Mouse (Mus musculus) midbrain, embryonic 11.5 days (tissue): Measurements from ENCODE around the gene Map3k19. TPM values are rescaled to one million over a fixed set of nuclear protein-coding genes. Genes with fewer than 3 reads are reported as not detected.

ENCODE experiments used
- ATAC-seq: fragments of 200-750 bp; cut with Nextera tagmentation; 2 replicates; pipeline ENCODE4 v1.8.0; 2017; ENCODE audit warnings: moderate TSS enrichment, moderate library complexity; ENCODE audit not compliant: low FRiP score
- DNase-seq: peaks from one replicate; pipeline ENCODE4 v3.0.0; 2015; ENCODE audit warnings: low spot score; ENCODE audit errors: missing footprints
- H3K27ac ChIP-seq: fragments of 300-500 bp; sonication (generic); 2 replicates; pipeline ENCODE4 v1.5.1; 2014; ENCODE audit warnings: low read depth, low read length
- H3K27me3 ChIP-seq: fragments of 300-500 bp; sonication (generic); 2 replicates; pipeline ENCODE4 v1.6.1; 2014; ENCODE audit warnings: mild to moderate bottlenecking, low read length, moderate library complexity, mixed read lengths; ENCODE audit not compliant: control insufficient read depth, insufficient read depth
- H3K36me3 ChIP-seq: fragments of 300-500 bp; sonication (generic); 2 replicates; pipeline ENCODE4 v1.6.1; 2014; ENCODE audit warnings: mild to moderate bottlenecking, low read length, moderate library complexity, mixed read lengths; ENCODE audit not compliant: control insufficient read depth, insufficient read depth
- H3K4me1 ChIP-seq: fragments of 300-500 bp; sonication (generic); 2 replicates; pipeline ENCODE4 v1.6.1; 2014; ENCODE audit warnings: low read length; ENCODE audit not compliant: control insufficient read depth, insufficient read depth
- H3K4me2 ChIP-seq: fragments of 300-500 bp; sonication (generic); 2 replicates; pipeline ENCODE4 v1.6.1; 2014; ENCODE audit warnings: mild to moderate bottlenecking, moderate library complexity
- H3K4me3 ChIP-seq: fragments of 300-500 bp; sonication (generic); 2 replicates; pipeline ENCODE4 v1.5.1; 2014; ENCODE audit warnings: low read depth, low read length
- H3K9ac ChIP-seq: fragments of 300-500 bp; sonication (generic); 2 replicates; pipeline ENCODE4 v1.6.1; 2014; ENCODE audit warnings: low read length
- H3K9me3 ChIP-seq: fragments of 300-500 bp; sonication (generic); 2 replicates; pipeline ENCODE4 v1.6.1; 2016; ENCODE audit warnings: low read length; ENCODE audit not compliant: control insufficient read depth
- WGBS: fragments of 180-500 bp; shearing (Covaris S2); extraction: QIAGEN DNeasy Blood & Tissue Kit; methylation state at CpG from one replicate; pipeline ENCODE4 v1.1.7; 2014; 5-methylcytosine and 5-hydroxymethylcytosine counted together
- polyA plus RNA-seq: library from polyadenylated mRNA; unstranded; fragments of >200 nt; fragmentation: Nextera tagmentation; extraction: Ambion mirVana; gene quantifications from 2 replicates; pipeline ENCODE4 v1.2.1, GENCODE M21; 2014

Map3k19 gene
- polyA plus RNA-seq, 1 experiment from 2014 or later: 0.10 TPM

GRCm38 (mm10) chr1:127773198-127773802, 81.5 kb downstream of the Map3k19 start:
- peak overlapping the region; percentile 53 for H3K4me2 ChIP-seq
- no peaks in the 10 kb centered on the region for H3K9me3 ChIP-seq
- no peak for DNase-seq
- ATAC-seq: peak; percentile 38
- WGBS: 1% methylated on average over 14 of the region's 14 CpGs
- H3K27me3 ChIP-seq: no peaks in the 10 kb centered on the region
- H3K27ac ChIP-seq: peak overlapping the region; percentile 37; the same call in 1 of the 2 replicates
- no peaks in the 10 kb centered on the region for H3K36me3 ChIP-seq
- H3K9ac ChIP-seq: peak overlapping the region; percentile 75
- H3K4me1 ChIP-seq: peaks cover 9% of the 10 kb centered on the region
- peak overlapping the region; percentile 93 for H3K4me3 ChIP-seq

- Histone ChIP-seq H3K9me3 (no peaks in the 10 kb centered on the region), H3K4me3 (no peak overlapping the region), H3K27me3 (no peaks in the 10 kb centered on the region), H3K9ac (no peak overlapping the region), H3K4me1 (no peaks in the 10 kb centered on the region), H3K27ac (no peak overlapping the region), H3K36me3 (no peaks in the 10 kb centered on the region), H3K4me2 (no peak overlapping the region)
- no peak for DNase-seq
- WGBS: 92% methylated on average over 2 of the region's 2 CpGs
- no peak for ATAC-seq
These were observed 88.1 kb downstream of the Map3k19 start for GRCm38 (mm10) chr1:127766741-127767140.

- no peak for ATAC-seq
- DNase-seq: no peak
- H3K4me1 ChIP-seq: no peaks in the 10 kb centered on the region
- H3K36me3 ChIP-seq: no peaks in the 10 kb centered on the region
- WGBS: 44% methylated on average over 2 of the region's 2 CpGs
- H3K27me3 ChIP-seq: no peaks in the 10 kb centered on the region
- H3K9me3 ChIP-seq: no peaks in the 10 kb centered on the region
- no peak overlapping the region for H3K27ac ChIP-seq
- H3K9ac ChIP-seq: no peak overlapping the region
- H3K4me2 ChIP-seq: no peak overlapping the region
- H3K4me3 ChIP-seq: no peak overlapping the region
These were observed 89.4 kb downstream of the Map3k19 start for GRCm38 (mm10) chr1:127765468-127765867.

Other genes with a start within 250 kb of the Map3k19 start
- gene Tmem163, start 175.5 kb downstream of the Map3k19 start, polyA plus RNA-seq: 41.1 and 43.1 TPM in 2 replicates
- gene Acmsd, start 125.6 kb downstream of the Map3k19 start, polyA plus RNA-seq: 0.12 and 0.50 TPM in 2 replicates
- 89.6 and 94.7 TPM in 2 replicates for gene Ccnt2, start 80.9 kb downstream of the Map3k19 start, polyA plus RNA-seq
- 14.1 and 15.5 TPM in 2 replicates for gene Rab3gap1, start 13.7 kb upstream of the Map3k19 start, polyA plus RNA-seq
- 14.0 and 15.2 TPM in 2 replicates for gene Zranb3, start 248.0 kb upstream of the Map3k19 start, polyA plus RNA-seq
- 96.9 and 97.1 TPM in 2 replicates for gene R3hdm1, start 248.3 kb upstream of the Map3k19 start, polyA plus RNA-seq